Mouse (Mus musculus) MEL (cell line): Measurements from ENCODE around the gene Fam72a. TPM values are rescaled to one million over a fixed set of nuclear protein-coding genes. Genes with fewer than 3 reads are reported as not detected.

Experiments used
- DNase-seq: peaks from one replicate; pipeline ENCODE4 v3.0.0; 2011; ENCODE audit warnings: low read depth, low spot score
- H3K27ac ChIP-seq: 2 replicates; pipeline ENCODE4 v1.5.1; 2012; ENCODE audit warnings: low read depth, mild to moderate bottlenecking, control low read depth, low read length, moderate library complexity; ENCODE audit not compliant: control insufficient read depth
- H3K27me3 ChIP-seq, 2 experiments: fragments of 150-350 bp in 1 of 2; sonication (generic) in 1 of 2; 2 replicates each; pipeline ENCODE4 v1.6.1; 2012; ENCODE audit warnings: low read length in 2 of 2, mild to moderate bottlenecking in 2 of 2, improper control_type of control experiment in 1 of 2, moderate library complexity in 1 of 2; ENCODE audit not compliant: insufficient read depth in 2 of 2, control insufficient read depth in 1 of 2
- H3K36me3 ChIP-seq, 2 experiments: 2 replicates each; pipeline ENCODE4 v1.6.1; 2012 to 2014; ENCODE audit warnings: low read length in 2 of 2, improper control_type of control experiment in 1 of 2, inconsistent platforms in 1 of 2, mild to moderate bottlenecking in 1 of 2; ENCODE audit not compliant: insufficient read depth in 2 of 2, control insufficient read depth in 1 of 2
- H3K4me1 ChIP-seq, 2 experiments: fragments of 150-350 bp in 1 of 2; sonication (generic) in 1 of 2; 2 replicates each; pipeline ENCODE4 v1.6.1; 2012; ENCODE audit warnings: low read length in 2 of 2, improper control_type of control experiment in 1 of 2, mild to moderate bottlenecking in 1 of 2; ENCODE audit not compliant: insufficient read depth in 2 of 2, control insufficient read depth in 1 of 2
- H3K4me3 ChIP-seq, 2 experiments: fragments of 150-350 bp in 1 of 2; sonication (generic) in 1 of 2; 2 replicates each; pipeline ENCODE4 v1.5.1; 2012; ENCODE audit warnings: low read depth in 2 of 2, low read length in 2 of 2, mild to moderate bottlenecking in 2 of 2, moderate library complexity in 2 of 2, control low read depth in 1 of 2, improper control_type of control experiment in 1 of 2; ENCODE audit not compliant: control insufficient read depth in 1 of 2, insufficient read depth in 1 of 2
- H3K79me2 ChIP-seq: 2 replicates; pipeline ENCODE4 v1.6.1; 2012; ENCODE audit warnings: mild to moderate bottlenecking, low read length, moderate library complexity; ENCODE audit not compliant: control insufficient read depth, poor library complexity, insufficient read depth
- H3K9ac ChIP-seq: 2 replicates; pipeline ENCODE4 v1.6.1; 2012; ENCODE audit warnings: low read depth, mild to moderate bottlenecking, control low read depth, low read length, moderate library complexity; ENCODE audit not compliant: control insufficient read depth, poor library complexity, severe bottlenecking
- H3K9me3 ChIP-seq: fragments of 150-350 bp; sonication (generic); replicated peaks from 2 replicates; pipeline ENCODE4 v1.6.1; 2012; ENCODE audit warnings: mild to moderate bottlenecking, low read length, improper control_type of control experiment, moderate library complexity; ENCODE audit not compliant: insufficient read depth
- BHLHE40 ChIP-seq: IDR thresholded peaks from 2 replicates; pipeline ENCODE4 v1.6.1; 2012; ENCODE audit warnings: low read depth, mild to moderate bottlenecking, inconsistent platforms, low read length, improper control_type of control experiment, borderline replicate concordance
- CTCF ChIP-seq, 3 experiments: IDR thresholded peaks in 2 of 3; conservative IDR thresholded peaks in 1 of 3; 2 replicates each; pipeline ENCODE4 v1.5.1; 2011 to 2012; ENCODE audit warnings: low read length in 3 of 3, low read depth in 2 of 3, mild to moderate bottlenecking in 2 of 3, improper control_type of control experiment in 1 of 3, inconsistent platforms in 1 of 3, mixed read lengths in 1 of 3, moderate library complexity in 1 of 3; ENCODE audit not compliant: control insufficient read depth in 1 of 3, insufficient read depth in 1 of 3, poor library complexity in 1 of 3, severe bottlenecking in 1 of 3
- ETS1 ChIP-seq: IDR thresholded peaks from 2 replicates; pipeline ENCODE4 v1.6.1; 2012; ENCODE audit warnings: low read depth, mild to moderate bottlenecking, inconsistent platforms, low read length, improper control_type of control experiment, moderate library complexity
- GATA1 ChIP-seq: IDR thresholded peaks from 2 replicates; pipeline ENCODE4 v1.6.1; 2011; ENCODE audit warnings: low read depth, low read length, improper control_type of control experiment
- JUND ChIP-seq: IDR thresholded peaks from 2 replicates; pipeline ENCODE4 v1.6.1; 2011; ENCODE audit warnings: low read depth, mild to moderate bottlenecking, improper control_type of control experiment, low read length
- MAFK ChIP-seq: IDR thresholded peaks from 2 replicates; pipeline ENCODE4 v1.6.1; 2011; ENCODE audit warnings: low read depth, mild to moderate bottlenecking, low read length, improper control_type of control experiment, borderline replicate concordance
- MAX ChIP-seq: IDR thresholded peaks from 2 replicates; pipeline ENCODE4 v1.6.1; 2011; ENCODE audit warnings: low read length, improper control_type of control experiment
- MAZ ChIP-seq: IDR thresholded peaks from 2 replicates; pipeline ENCODE4 v1.6.1; 2012; ENCODE audit warnings: low read depth, mild to moderate bottlenecking, inconsistent platforms, low read length, improper control_type of control experiment
- POLR2AphosphoS5 ChIP-seq: IDR thresholded peaks from 2 replicates; pipeline ENCODE4 v1.6.1; 2012; ENCODE audit warnings: low read depth, borderline replicate concordance, mild to moderate bottlenecking, inconsistent platforms, low read length, moderate library complexity, mixed read lengths
- RAD21 ChIP-seq: IDR thresholded peaks from 2 replicates; pipeline ENCODE4 v1.6.1; 2011; ENCODE audit warnings: mild to moderate bottlenecking, low read depth, low read length, improper control_type of control experiment
- SMC3 ChIP-seq: IDR thresholded peaks from 2 replicates; pipeline ENCODE4 v1.6.1; 2011; ENCODE audit warnings: low read depth, low read length, improper control_type of control experiment
- TAL1 ChIP-seq: IDR thresholded peaks from 2 replicates; pipeline ENCODE4 v1.6.1; 2012; ENCODE audit warnings: mild to moderate bottlenecking, inconsistent platforms, low read length, moderate library complexity, mixed read lengths
- TBP ChIP-seq: IDR thresholded peaks from 2 replicates; pipeline ENCODE4 v1.8.0; 2011; ENCODE audit warnings: low read depth, low read length, improper control_type of control experiment
- TCF12 ChIP-seq: IDR thresholded peaks from 2 replicates; pipeline ENCODE4 v1.6.1; 2014; ENCODE audit warnings: low read depth, mild to moderate bottlenecking, inconsistent platforms, low read length, improper control_type of control experiment, moderate library complexity
- UBTF ChIP-seq: IDR thresholded peaks from 2 replicates; pipeline ENCODE4 v1.6.1; 2012; ENCODE audit warnings: low read depth, mild to moderate bottlenecking, inconsistent platforms, low read length, improper control_type of control experiment, moderate library complexity, borderline replicate concordance; ENCODE audit not compliant: insufficient read depth
- USF2 ChIP-seq, 2 experiments: IDR thresholded peaks; 2 replicates each; pipeline ENCODE4 v1.6.1; 2011 to 2012; ENCODE audit warnings: improper control_type of control experiment in 2 of 2, low read length in 2 of 2, borderline replicate concordance in 1 of 2, inconsistent platforms in 1 of 2, low read depth in 1 of 2, mild to moderate bottlenecking in 1 of 2; ENCODE audit not compliant: insufficient read depth in 1 of 2
- ZC3H11A ChIP-seq: IDR thresholded peaks from 2 replicates; pipeline ENCODE4 v1.6.1; 2012; ENCODE audit warnings: low read depth, mild to moderate bottlenecking, inconsistent platforms, low read length, improper control_type of control experiment
- ZKSCAN1 ChIP-seq: IDR thresholded peaks from 2 replicates; pipeline ENCODE4 v1.6.1; 2012; ENCODE audit warnings: low read depth, mild to moderate bottlenecking, inconsistent platforms, low read length, improper control_type of control experiment, moderate library complexity
- ZMIZ1 ChIP-seq: IDR thresholded peaks from 2 replicates; pipeline ENCODE4 v1.6.1; 2012; ENCODE audit warnings: low read depth, mild to moderate bottlenecking, inconsistent platforms, low read length, improper control_type of control experiment, moderate library complexity
- ZNF384 ChIP-seq: IDR thresholded peaks from 2 replicates; pipeline ENCODE4 v1.6.1; 2012; ENCODE audit warnings: low read depth, mild to moderate bottlenecking, inconsistent platforms, low read length, improper control_type of control experiment
- polyA plus RNA-seq, 2 experiments: library from polyadenylated mRNA; stranded (reverse) in 1 of 2; unstranded in 1 of 2; fragments of >175 nt in 1 of 2; fragments of >200 nt in 1 of 2; gene quantifications; 2 replicates each; pipeline versions ENCODE4 v1.2.1 to v1.2.4; 2012; ENCODE audit warnings: low replicate concordance in 2 of 2, low read depth in 1 of 2; ENCODE audit not compliant: insufficient read length in 2 of 2, insufficient read depth in 1 of 2, missing spikeins in 1 of 2
- total RNA-seq: library from RNA; depleted of rRNA; stranded (reverse); fragments of 300-350 nt; gene quantifications from 2 replicates; pipeline ENCODE4 v1.2.3, GENCODE M21; 2012

Fam72a gene
- total and polyA plus RNA-seq, 3 experiments = 8.2 to 8.8 TPM; not detected in 1

- Histone ChIP-seq H3K9me3 (no peaks in the 10 kb centered on the region), H3K9ac (no peak overlapping the region), H3K27ac (no peak overlapping the region), H3K4me1 (no peaks in the 10 kb centered on the region), H3K27me3 (no peaks in the 10 kb centered on the region), H3K36me3 (peaks cover 0 to 2% of the 10 kb centered on the region in 2 experiments; a peak in 1 of 4 replicates), H3K79me2 (no peaks in the 10 kb centered on the region), H3K4me3 (no peak overlapping the region)
- no peak for DNase-seq
- TF ChIP-seq ZMIZ1 (no peak), ZKSCAN1 (no peak), ZNF384 (no peak)
Observed at GRCm38 (mm10) chr1:131541431-131541830, 13.7 kb downstream of the Fam72a start.

DNA sequence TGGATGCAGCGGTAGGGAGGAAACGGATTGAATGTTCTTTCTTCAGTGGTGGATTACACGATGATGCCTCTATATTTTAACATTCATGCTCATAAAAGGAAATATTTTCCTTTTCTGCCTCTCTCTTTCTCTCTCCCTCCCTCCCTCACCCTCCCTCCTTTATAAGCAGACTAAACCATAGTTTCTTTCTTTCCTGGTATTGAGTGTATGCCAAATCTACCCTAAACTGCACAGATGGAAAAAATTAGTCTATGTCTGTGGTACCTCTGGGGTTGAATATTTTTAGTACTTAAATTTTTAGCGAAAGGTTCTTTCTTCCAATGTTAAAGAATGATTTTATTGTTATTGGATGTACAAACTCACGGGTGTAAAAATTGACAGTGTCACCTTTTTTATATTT, 14.2 kb downstream of the Fam72a start:
- Histone ChIP-seq H3K4me1 (no peaks in the 10 kb centered on the region), H3K27ac (no peak overlapping the region), H3K9me3 (no peaks in the 10 kb centered on the region), H3K4me3 (no peak overlapping the region), H3K79me2 (no peaks in the 10 kb centered on the region), H3K36me3 (peaks cover 0 to 2% of the 10 kb centered on the region in 2 experiments; a peak in 1 of 4 replicates), H3K9ac (no peak overlapping the region), H3K27me3 (no peaks in the 10 kb centered on the region)
- TF ChIP-seq POLR2AphosphoS5 (no peak), GATA1 (no peak), ZC3H11A (no peak), TCF12 (no peak), MAX (no peak), USF2 (IDR thresholded peaks at IDR 0.05; ENCODE audit: borderline replicate concordance in 1 of 2, insufficient read depth in 1 of 2, low read depth in 1 of 2, low read length in 2 of 2) (no peak), CTCF (IDR thresholded peaks at IDR 0.05 in 2 of 3, conservative IDR thresholded peaks at IDR 0.05 in 1 of 3; ENCODE audit: control insufficient read depth in 1 of 3, insufficient read depth in 1 of 3, low read depth in 2 of 3, low read length in 3 of 3, poor library complexity in 1 of 3, severe bottlenecking in 1 of 3) (no peak), MAZ (no peak), TBP (no peak), SMC3 (no peak)
- DNase-seq = no peak

DNA sequence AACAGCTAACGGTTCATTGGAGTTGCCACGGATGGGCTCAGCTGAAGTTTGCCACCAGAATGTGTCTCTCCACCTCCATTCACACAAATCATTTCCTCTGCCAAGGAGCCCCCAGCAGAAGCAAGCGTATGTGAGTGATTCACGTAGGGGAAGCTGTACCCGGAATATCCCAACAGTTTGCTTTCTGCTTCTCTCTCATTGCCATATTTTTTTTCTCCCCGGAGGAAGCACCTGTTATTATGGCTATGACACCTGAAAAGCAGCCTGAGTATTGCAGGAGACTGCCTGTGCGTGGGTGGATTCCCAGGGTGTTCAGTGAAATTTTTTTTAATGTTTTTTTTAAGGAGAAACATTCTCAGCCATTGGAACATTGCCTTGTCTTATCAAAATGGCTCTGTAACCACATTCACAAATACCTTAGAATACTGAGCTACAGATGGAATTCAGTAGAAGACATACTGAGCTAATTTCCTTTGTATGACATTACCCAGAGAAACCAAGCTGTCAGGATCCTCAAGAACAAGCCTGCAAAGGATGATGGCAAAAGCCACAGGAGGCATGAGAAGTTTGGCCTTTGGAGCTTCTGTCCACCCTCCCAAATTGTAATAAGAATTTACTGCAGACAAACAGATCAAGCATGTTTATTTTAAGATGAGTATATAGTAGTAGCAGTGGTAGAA, 16.3 kb downstream of the Fam72a start:
- Histone ChIP-seq H3K4me3 (no peak overlapping the region), H3K27me3 (no peaks in the 10 kb centered on the region), H3K9ac (no peak overlapping the region), H3K36me3 (no peaks in the 10 kb centered on the region; a peak in 1 of 4 replicates), H3K9me3 (no peaks in the 10 kb centered on the region), H3K27ac (no peak overlapping the region), H3K4me1 (no peaks in the 10 kb centered on the region), H3K79me2 (no peaks in the 10 kb centered on the region)
- DNase-seq = no peak
- no peak for TF ChIP-seq UBTF
- no peak for TF ChIP-seq ETS1
- no peak for TF ChIP-seq JUND
- no peak for TF ChIP-seq MAZ
- TF ChIP-seq BHLHE40 = no peak
- TF ChIP-seq MAFK = no peak
- TF ChIP-seq TAL1 = no peak
- TF ChIP-seq ZMIZ1 = no peak
- no peak for TF ChIP-seq POLR2AphosphoS5
- no peak for TF ChIP-seq RAD21
